Mouse (Mus musculus): ENCODE measurements around the gene Mpi. TPM values are rescaled to one million over a fixed set of nuclear protein-coding genes. Genes with fewer than 3 reads are reported as not detected.
A peak's percentile ranks its signal among the peaks of the same experiment; 100 is the strongest.

The Mpi gene
- 10 to 100 TPM; 70.4 to 76.5 TPM for total RNA-seq (2021)
- long read RNA-seq, transcript Mpi-201 (8 exons, 1,780 nt): major isoform, 19 of 25 reads
- long read RNA-seq, partial matches to known transcripts: 4 of 25 reads
- long read RNA-seq, other reads (novel, unspliced or antisense): 2 of 25 reads

DNA sequence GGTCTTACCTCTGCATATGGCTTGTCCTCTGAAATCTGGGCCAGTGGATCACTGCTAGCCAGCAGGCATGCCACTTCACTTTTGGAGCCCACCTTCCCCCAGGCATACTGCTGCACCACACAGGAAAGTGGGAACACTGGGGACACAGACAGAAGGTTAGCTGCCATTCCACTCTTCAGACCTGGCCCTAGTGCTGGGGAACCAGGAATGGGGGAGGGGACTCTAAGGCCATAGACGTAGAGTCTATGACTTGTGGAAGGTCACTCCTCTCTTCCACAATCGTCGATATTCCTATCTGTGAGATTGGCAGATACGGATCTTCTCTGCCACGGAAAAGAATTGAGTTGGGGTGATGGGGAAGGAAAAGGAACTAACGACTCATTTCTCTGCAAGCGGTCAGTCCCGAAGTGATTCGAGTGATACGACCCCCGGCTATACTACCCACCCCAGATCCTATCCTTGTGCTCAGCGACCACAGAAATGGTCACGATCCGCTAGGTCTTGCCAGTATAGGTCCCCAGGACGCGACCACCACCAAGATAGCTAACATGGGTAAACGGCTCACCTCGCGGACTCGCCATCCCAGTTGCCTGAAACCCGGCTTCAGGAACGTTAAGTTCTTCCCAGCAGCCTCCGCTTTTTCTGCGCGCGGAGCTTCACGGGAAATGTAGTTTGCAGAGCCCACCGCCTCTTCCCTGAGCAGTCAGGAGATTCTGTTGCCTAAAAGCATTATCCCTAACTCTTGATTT, at the start of gene Mpi:
Mpi (minus strand) TSS at position 625 of the 749 bp plus-strand sequence.
- DNase-seq (ENCODE audit: low spot score in 2 of 2): peak; percentile 72 to 79

DNA sequence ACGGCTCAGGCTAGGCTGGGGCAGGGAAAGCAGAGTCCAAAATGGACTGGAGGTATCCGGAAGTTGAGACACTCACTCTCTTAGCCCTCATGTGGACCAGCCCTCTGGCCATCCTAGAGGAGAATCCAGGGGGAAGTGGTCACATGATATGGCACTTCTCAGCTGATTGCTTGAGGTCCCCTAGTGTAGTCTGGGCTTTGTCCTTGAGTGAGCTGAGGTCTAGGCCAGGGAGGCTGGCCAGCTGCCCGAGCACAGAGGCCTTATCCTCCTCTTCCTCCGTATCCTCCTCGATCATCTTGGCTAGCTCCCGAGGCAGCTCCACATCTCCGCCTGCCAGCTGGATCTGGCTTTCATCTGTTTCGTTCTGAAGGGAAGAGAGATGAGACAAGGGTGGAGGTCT, 49.5 kb upstream of the Mpi start:
- no peak for DNase-seq (ENCODE audit: low spot score in 2 of 2)

DNA sequence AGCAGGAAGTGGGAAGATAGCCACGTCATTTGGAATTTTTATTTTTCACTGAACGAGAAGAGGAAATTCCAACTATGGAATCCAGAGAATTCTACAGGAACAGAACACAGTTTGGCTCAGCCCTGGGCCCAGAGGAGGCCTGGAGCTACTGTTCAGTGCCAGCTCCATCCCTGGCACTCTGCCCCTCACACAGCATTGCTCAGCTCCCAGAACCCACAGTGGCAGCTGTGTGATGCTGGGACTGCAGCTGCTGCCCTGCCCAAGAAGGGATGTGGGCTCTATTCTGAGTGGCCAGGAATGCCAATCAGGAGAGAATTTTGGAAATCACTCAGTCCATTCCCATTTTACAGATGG, 48.8 kb upstream of the Mpi start:
- DNase-seq (ENCODE audit: low spot score in 2 of 2): peak; percentile 65 to 76

DNA sequence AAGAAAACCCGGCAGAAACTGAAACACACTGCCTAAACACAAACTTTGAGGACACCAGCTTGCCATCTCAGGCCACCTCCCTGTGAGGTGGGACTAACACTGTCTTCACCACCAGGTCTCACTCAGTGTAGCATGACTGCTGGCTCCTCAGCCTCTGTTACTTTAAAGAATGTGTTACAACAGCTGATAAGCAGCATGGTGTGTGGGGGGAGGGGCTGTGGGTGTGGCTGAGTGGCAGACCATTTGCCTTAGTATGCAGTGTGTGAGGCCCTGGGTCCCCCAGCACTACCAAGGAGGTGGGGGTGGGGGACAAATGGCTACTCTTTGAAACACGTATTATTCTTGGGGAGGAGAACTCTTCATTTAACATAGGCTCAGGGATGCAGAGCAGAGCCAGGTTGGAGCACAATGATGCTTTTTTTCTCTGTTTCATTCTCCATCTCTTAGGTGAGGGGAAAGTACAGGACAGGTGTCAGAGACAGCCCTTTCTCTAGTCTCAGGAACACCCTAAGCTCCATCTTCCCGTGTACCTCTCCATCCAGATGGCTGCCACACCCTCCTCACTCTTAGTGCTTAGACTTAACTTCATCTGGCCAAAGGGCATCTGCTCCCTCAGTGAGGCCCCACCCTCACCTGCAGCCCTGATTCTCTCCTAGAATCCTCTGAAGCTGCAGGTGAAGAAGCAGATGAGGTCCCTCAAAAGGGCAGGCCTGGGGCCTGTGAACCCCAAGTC, 48.2 kb upstream of the Mpi start:
- DNase-seq (ENCODE audit: low spot score in 2 of 2): no peak

DNA sequence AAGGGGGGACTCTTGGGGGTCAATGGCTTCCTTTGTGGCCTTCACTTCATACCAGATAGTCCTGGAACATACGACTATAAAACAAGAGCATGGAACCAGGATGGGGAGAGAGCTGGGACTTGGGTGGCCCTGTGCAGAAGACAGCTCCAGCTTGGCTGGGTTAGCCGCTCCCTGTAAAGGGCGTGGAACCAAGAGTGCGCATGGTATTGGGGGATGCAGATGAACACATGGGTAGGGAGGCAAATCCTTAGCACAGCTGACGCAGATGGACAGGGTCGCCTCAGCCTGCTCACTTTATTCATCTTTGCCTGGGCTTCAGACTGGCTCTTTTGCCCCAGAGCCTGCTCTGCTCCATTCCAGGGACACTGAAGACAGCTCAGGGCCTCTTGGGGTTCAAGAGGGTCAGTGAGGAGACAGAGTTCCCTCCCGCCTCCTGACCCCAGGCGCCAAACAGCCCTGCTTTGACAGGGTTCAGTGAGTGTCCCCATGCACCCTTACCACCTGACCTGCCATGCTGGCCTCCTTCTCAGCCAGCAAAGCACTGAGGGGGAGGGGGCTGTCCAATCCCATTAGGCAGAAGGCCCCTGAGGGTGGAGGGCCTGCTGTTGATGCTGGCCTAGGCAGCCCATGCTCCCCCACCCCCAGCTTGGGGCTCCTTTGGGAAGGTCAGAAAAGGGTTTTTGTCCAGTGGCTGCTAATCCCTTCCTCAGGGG, 46.4 kb upstream of the Mpi start:
- DNase-seq (ENCODE audit: low spot score in 2 of 2): no peak

DNA sequence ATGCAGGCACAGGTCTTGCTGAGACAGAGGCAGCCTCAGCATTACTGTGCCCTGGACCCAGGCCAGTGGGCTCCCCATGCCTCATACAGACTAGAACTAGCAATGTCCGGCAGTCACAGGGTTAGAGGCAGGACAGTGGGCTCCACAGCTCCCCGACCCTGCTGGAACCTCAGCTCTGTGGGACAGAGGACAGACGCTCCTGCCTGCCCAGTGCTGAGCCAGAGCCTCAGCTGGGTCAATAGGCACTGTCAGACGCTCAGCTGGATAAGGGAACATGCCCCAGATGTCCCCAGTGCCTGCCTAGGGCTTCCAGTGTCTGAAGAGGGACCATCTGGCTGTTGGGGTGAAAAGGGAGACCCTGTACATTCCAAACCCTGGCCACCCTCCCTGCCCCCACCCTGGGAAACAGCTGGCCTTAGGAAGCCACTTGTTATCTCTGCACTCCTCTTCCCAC, 45.4 kb upstream of the Mpi start:
- peak in 1 of 2 experiments; percentile 27 for DNase-seq (ENCODE audit: low spot score in 2 of 2)

DNA sequence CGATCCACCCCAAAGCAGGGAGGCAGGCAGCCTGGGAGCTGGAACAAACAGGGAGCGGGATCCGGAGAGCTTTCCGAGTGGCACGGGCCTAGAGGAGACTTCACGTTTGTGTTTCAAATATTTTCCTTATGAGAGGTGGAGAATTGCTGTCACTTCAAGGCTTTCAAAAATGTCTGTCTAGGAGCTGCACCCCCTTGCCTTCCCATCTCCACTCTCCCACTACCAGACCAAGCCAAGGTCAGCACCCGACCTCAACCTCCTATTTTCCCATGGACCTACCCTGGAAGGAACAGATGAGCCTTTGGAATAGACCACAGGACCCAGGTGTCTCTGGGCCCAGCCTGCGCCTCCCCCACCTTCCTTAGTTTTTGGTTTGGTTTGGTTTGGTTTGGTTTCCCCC, 44.7 kb upstream of the Mpi start:
- DNase-seq (ENCODE audit: low spot score in 2 of 2): no peak

DNA sequence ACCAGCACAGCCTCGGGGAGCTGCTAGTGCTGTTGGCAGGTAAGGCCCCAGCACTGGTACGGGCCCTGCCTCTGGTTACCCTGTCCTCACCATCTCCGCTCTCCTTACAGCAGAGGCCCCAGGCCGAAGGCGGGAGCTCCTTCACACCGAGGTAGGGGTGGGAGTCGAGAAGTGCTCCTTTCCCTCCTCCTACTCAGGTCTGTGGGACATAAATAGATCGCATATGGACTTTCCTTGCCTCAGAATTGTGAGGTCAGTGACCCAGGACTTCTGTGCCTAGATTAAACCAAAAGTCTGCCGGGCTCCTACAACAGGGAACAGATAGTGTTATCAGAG, 41.6 kb upstream of the Mpi start:
- DNase-seq (ENCODE audit: low spot score in 2 of 2): no peak

DNA sequence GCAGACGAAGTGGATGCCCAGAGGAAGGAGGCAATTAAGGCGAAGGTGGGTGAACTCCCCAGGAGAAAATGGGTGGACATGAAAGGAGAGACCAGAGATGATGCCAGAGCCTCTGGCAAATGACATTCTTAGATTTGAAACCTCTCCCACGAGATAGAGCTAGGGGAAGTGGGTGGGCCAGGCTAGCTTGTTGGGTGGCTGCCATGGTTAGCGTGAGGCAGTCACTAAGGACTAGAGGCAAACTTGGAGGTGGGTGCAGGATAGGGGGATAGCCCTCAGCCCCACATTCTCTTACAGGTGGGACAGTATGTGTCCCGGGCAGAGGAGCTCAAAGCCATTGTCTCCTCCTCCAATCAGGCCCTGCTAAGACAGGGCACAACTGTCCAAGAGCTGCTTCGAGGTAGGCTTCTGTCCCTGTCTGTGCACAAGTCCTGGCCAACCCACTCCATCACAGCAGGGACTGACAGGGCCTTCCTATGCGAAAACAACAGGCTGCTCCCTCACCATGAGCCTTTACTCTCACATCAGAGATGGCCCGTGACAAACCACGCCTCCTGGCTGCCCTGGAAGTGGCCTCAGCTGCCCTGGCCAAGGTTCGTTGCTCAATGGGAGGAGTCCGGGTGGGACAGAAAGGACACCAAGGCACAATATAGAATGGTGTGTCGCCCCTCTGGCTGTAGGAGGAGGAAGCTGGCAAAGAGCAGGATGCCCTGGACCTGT, 41.1 kb upstream of the Mpi start:
- DNase-seq (ENCODE audit: low spot score in 2 of 2): no peak

DNA sequence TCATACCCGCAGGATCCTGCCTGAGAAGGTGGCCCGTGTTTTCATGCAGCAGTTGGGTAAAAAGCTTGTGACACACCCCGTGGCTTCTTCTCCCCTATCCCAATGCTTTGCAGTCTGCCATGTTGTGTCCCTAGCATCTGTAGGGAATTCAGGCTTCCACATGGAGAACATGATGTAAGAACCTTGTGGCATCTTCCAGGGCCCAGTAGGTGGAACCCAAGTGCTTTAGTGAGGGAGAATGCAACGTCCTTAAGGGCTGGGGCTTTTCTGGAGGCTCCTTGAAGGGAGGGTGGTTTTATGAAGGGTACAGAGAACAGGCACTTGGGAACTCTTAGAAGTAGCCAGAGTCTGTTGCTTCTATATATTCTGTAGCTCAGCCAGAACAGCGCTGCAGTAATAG, 38.2 kb upstream of the Mpi start:
- DNase-seq (ENCODE audit: low spot score in 2 of 2): peak in 1 of 2 experiments; percentile 35

DNA sequence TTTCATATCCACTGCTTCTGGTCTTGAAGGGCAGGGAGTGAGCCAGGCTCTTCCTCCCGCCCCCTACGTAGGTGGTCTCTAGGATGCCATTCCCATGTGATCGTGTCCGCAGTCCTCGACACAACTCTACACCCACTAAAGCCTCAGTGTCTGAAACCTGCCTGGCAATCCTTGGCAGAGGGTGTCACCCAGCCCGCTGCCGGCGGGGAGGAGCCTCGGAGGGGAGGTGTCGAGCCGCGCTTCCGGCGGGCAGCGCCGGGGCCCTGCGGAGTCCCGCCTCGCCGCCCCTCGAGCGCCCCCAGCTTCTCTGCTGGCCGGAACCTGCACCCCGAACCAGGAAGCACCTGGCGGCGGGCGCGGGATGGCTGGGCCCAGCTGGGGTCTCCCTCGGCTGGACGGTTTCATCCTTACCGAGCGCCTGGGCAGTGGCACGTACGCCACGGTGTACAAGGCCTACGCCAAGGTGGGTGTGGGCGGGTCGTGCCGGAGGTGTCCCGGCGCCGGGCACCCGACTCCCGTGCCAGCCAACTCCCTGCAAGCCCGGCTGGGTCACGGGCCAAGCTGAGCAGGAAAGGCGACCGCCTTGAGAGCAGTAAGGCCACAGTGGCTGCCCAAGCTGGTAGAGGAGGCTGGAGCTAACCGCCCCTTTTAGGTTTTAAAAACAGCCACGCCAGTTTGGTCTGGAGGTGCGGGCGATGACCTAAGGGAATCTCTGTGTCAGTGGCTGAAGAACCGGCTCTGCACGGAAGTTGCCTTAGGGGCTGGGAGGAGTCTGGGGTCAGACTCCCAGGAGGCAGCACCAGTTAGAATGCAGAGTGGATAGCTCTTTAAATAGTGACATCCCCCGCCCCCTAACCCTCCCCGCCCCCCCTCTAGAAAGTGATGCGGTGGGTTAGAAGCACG, 36.9 kb upstream of the Mpi start, which contains the start of gene Ulk3:
Ulk3 (plus strand) TSS at position 229 of the 903 bp plus-strand sequence.
- DNase-seq (ENCODE audit: low spot score in 2 of 2): peak; percentile 70 to 81

DNA sequence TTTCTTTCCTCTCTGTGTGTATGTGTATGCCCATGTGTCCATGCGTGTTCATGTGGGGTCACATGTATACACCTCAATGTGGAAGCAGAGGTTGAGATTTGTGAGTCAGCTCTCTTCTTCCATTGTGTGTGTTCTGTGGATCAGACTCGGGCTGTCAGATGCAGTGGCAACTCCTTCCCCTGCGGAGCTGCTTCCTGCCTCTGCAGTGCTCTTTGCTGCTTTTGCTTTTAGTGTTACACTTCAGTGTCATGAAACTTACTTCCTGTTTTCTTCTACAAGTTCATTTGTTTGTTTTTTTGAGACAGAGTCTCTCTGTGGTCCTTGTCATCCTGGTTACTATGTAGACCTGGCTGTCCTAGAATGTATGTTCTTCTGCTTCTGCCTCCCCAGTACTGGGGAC, 32.4 kb upstream of the Mpi start:
- no peak for DNase-seq (ENCODE audit: low spot score in 2 of 2)

DNA sequence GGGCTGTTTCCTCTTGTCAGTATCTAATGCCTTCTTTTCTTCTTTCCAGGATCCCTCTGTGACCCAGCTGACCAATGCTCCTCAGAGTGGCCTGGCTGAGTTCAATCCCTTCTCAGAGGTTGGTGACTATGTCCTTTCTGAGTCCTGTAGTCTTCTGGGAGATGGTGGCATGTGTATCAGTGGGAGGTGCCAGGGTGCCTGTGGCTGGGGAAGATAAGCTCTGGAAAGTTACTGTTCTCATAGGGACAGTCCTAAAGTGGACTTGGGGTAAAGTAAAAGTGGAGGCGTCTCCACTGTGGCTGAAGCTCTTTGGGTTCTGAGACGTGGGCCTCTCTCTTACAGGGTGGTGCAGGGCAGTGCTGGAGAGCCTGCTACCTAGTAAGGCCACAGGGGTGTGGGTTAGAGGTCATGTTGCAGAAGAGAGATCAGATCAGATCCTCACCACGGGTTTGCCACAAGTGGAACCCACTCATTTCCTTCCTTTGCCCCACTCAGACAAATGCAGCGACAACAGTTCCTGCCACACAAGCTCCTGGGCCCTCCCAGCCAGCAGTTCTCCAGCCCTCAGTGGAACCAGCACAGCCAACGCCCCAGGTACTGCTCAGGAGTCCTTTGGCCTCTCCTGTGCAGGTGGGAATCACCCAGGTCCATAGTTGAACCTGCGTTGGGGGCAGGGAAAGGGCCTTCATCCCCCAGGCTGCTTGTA, 24.7 kb upstream of the Mpi start:
- no peak for DNase-seq (ENCODE audit: low spot score in 2 of 2)

DNA sequence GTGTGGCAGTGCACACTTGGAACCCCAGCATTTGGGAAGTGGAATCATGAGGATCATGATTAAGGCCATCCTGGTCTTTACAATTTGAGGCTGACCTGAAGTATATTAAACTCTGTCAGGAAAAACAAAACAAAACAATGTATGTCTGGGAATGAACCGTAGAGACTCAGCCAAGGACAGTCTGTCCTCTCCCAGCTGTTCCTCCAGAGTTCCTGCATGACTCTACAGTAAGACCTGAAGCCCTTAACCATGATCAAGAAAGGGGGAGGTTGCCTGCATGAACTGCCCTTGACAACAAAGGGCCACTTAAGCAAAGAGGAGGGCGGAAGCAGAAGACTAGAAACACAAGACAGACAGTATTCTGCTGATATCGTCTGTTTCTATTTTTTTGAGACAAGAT, 23.0 kb upstream of the Mpi start:
- DNase-seq (ENCODE audit: low spot score in 2 of 2): no peak

DNA sequence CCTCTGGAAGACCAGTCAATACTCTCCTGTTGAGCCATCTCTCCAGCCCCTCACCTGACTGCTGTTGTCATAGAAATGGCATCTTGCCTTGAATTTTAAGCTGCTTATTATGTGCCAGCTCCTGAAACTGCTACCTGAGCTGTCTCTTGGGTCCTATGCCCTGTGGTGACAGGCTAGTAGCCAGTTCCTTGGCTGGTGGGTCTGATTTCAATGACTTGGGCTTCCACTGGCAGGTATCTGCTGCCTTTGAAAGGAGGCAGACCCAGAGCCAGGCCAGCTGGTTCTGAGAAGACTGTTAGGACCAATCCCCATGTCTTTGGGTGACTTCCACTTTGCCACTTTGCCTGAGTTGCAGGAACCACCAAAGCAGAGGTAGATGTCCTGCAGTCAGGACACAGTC, 21.8 kb upstream of the Mpi start:
- DNase-seq (ENCODE audit: low spot score in 2 of 2): no peak

DNA sequence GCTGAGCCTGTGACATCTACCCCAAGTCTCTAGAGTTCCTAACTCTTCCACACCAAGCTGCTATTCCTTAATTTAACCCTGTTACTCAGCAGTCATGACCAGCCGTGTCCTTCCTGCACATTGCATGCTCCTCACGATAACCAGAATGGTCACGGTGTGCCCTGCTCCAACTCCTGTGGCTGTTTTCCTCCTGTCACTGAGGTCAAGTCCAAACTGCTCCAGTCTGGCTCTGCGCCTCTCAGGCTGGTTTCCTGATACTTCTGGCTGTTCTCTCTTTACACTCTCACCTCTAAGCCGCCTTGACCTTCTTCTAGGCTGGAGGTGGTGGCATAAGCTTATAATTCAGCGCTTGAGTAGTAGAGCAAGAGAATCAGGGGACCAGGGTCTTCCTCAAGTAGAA, 15.9 kb upstream of the Mpi start:
- no peak for DNase-seq (ENCODE audit: low spot score in 2 of 2)

DNA sequence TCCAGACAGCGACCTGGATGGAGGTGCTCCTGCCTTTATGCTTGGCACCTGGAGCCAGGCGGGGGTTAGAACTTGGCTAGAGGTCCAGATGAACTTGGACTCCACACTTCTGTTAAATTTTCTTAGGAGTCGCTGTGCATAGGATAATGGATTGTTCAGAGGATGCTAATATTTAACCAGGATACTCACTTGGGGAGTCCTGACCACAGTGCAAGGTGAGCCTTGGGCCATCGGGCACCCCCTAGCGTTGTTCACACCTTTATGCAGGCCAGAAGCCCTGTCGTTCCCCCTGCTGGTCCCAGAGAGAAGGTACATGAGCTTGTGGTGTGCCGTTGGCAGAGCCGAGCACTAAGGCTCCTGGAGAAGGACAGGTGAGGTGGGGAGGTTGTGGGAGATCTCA, 14.3 kb upstream of the Mpi start:
- no peak for DNase-seq (ENCODE audit: low spot score in 2 of 2)

DNA sequence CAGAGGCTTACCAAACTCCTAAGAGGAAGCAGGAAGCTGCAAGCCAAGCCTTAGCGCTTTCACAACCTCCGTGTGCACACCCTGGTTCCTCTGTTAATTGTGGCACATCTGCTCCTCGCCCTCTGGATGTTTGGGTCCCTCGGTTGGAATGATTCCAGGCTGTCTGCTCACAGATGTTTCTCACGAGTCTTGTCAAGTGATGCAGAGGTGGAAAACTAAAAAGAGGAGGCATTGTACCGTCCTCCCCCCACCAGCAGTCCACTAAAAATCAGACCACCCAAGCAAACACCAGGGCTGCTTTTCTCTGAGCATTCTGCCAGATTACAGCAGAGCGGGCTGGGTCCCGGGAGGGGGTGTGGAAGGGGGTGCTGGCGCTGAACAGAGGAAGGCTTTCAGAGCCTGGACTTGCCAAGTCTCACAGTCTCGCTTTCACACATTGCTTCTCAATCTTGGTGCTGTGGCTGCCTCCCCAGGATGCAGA, 13.2 kb upstream of the Mpi start:
- peak; percentile 66 to 73 for DNase-seq (ENCODE audit: low spot score in 2 of 2)

DNA sequence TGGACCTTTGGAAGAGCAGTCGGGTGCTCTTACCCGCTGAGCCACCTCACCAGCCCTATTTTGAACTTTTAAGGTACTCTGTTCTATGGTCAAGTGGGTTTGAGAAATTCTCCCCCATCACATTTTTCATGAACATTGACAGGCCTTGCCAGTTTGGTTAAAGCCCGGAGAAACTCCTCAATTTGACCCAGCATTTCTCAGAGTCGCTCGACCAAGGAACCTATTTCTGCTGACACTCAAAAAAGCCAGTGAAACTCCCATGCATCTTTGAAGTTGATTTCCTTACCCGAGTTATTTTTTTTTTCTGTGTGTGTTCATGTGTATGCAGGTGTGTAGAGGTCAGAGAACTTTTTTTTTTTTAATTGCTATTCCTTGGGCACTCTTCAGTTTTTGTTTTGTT, 12.0 kb upstream of the Mpi start:
- no peak for DNase-seq (ENCODE audit: low spot score in 2 of 2)
